Mouse (Mus musculus) hematopoietic stem cell, adult 5-6 weeks (primary cell): Measurements from ENCODE around the gene Sec24a. TPM values are rescaled to one million over a fixed set of nuclear protein-coding genes. Genes with fewer than 3 reads are reported as not detected.
"Not testable (repeated sequence)": the region's sequence is repeated elsewhere in the genome, so short reads cannot be mapped to it uniquely, and the experiment has no call there.

Source experiments
- ATAC-seq, 2 experiments: fragments of 125-278 bp in 1 of 2; replicated peaks in 1 of 2; 2 replicates each; pipeline ENCODE4 v1.8.0; 2016 to 2017; ENCODE audit warnings: inconsistent platforms in 2 of 2, mild to moderate bottlenecking in 2 of 2, moderate number of reproducible peaks in 2 of 2, low read depth in 1 of 2, moderate TSS enrichment in 1 of 2; ENCODE audit not compliant: low FRiP score in 2 of 2, poor library complexity in 2 of 2, severe bottlenecking in 2 of 2, insufficient read depth in 1 of 2, low TSS enrichment in 1 of 2
- total RNA-seq: library from RNA; stranded (forward); fragments of 172-1452, 232-1000 nt; gene quantifications from 2 replicates; pipeline ENCODE4 v1.2.3, GENCODE M21; 2017

The Sec24a gene
- total RNA-seq, 1 experiment from 2014 or later: 7.1 TPM

DNA sequence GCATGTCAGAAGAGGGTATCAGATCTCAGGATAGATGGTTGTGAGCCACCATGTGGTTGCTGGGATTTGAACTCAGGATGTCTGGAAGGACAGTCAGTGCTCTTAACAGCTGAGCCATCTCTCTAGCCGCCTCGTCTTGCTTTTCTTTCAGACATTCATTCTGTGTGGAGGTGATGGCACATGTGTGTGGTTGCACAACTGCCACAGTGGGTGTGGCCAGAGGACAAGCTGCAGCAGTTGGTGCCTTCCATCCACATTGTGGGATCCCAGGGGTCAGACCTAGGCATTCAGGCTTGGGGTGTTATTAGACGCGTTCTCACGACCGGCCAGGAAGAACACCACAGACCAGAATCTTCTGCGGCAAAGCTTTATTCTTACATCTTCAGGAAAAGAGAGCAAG, 98.7 kb downstream of the Sec24a start:
- ATAC-seq: not testable (repeated sequence)

GRCm38 (mm10) chr11:51662632-51663031, 100.8 kb downstream of the Sec24a start:
- ATAC-seq: no peak

GRCm38 (mm10) chr11:51661867-51662365, 101.5 kb downstream of the Sec24a start:
- no peak for ATAC-seq

GRCm38 (mm10) chr11:51658705-51659104, 104.7 kb downstream of the Sec24a start:
- ATAC-seq: peak; percentile 55 to 76; a peak in 3 of 4 replicates

DNA sequence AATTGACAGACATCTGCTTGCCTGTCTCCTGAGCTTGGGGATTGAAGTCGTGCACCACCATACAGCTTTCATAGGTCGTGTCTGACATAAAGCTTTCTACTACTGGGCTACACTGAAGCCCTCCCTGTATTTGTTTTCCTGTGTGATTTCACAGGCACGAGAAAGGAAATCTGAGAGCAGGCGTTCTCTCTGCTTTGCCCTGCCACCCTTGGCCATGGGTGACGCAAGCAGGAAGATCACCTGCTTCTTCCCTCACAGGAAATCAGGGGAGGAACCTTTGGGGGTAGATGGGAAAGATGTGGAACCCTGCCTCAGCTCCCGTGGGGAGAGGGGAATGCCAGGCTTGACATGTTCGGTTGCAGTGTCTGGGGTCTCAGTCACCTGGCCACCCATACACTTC, 105.1 kb downstream of the Sec24a start:
- ATAC-seq: no peak

DNA sequence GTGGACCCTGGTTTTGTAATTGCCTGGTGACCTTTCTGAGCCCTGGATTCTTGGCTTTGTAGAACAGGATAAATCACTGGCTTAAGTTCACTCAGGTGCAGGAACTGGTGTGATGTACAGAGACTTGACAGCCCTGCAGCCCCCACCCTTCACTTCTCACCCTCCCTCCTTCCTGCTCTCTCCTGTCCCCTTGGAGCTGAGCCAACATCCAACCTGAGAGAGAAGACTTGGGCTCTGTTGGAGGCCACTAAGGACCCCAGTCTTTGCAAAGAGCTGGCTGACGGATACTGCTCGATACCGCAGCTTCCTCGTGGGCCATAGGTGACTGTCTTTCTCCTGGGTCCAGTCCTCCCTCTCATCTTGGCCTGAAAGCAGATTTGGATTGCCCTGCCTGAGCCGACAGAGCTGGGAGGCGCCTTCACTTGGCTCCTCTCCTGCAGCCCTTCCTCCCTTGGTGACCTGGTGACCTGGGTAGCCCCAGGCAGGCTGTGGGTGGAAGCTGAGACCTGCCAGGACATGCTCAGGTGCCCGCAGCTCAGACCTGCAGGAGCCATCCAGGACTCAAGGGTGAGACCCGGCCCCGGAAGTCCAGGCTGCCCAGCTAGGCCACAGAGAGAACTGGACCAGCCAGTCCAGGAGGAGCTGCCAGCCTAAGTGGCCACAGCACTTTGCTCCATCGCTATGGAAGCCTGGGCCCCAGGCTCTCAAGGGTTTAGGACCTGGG, 106.5 kb downstream of the Sec24a start:
- no peak for ATAC-seq

DNA sequence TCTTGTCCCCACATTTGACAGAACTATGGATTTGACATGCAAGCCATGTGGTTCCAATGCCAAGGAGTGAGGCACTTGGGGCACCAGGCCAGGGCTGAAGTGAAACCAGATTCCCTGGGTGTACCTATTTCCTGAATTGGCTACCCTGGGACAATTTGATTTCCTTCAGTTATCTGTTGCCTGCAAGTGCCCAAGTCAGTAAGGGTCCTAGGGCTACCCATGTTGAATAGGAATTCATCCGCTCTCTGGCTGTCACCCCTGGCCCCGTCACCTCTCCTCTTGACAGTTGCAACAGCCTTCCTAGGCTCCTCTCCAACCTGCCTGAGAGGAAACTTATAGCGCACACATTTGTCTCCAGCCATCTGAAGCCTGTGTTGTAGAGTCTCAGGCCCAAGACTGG, 108.5 kb downstream of the Sec24a start:
- no peak for ATAC-seq

DNA sequence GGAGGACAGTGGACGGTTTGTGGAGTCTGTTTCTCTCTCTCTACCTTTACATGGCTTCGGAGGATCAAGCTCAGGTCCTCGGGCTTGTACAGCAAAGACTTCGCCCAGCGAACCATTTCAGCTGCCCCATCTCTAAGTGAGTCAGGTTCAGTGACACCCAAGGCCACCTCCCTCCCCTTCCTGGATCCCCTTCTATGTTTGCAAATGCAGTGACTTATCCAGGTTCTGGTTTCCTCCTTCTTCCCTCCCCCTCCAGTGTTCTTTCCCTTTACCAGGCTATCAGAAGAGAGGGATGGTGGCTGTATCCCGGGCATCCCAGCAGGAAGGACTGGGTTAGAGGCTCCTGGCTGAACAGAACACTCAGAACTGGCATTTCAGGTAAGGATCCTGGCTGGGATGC, 109.7 kb downstream of the Sec24a start:
- ATAC-seq: no peak

DNA sequence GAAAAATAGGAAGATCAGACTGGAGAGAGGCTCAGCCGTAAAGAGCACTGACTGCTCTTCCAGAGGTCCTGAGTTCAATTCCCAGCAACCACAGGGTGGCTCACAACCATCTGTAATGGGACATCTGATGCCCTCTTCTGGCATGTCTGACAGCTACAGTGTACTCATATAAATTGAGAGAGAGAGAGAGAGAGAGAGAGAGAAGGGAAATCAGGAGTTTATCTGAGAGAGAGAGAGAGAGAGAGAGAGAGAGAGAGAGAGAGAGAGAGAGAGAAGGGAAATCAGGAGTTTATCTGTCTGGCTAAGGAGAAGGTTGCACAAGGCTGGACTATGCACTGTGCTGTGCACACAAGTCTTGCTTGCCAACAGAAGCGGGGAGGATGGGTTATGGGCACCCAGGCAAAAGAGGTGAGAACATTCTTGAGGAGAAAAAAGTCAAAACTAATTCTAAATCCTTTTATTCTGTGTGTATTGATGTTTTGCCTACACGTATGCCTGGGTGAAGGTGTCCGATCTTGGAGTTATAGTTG, 110.5 kb downstream of the Sec24a start:
- ATAC-seq: no peak

DNA sequence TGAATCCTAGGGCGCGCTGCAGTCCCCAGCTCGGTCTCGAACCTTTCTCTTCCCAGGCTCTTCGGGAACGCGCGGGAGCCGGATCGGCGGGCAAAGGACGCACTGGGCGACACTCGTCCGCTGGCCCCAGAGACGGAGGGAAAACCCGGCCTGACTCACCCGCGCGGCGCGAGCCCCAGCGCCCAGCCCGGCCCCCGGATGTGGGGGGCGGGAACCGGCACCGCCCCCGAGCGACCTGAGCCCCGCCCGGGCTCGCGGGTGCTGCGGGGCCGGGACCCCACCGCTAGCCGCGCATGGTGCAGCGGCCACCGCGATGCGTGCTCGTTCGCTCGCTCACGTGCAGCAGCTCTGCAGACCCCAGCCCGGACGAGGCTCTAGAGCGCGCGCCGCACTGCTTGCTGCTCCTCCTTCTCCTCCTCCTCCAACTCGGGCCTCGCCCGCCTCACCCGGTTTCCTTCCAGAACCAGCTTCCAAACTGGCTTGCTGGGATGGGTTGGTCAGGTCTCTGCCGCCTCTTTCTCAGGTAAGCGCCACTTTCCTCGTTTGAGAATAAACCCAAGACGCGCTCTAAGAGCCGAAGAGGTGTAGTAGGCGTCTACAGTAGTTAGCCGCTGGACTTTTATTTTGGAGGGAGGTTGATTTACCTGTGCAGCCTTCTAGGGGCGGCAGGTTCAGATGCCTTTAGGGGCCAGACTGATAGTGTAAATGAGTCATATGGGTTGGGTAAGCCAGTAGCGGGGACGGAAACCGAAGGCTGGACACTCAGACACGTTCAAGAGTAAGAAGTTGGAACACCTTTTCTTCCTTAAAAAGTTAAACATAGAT, 112.5 kb downstream of the Sec24a start, which contains the start of the genes N4bp3 and D930048N14Rik:
Gene N4bp3, minus strand, starts transcription at position 152 of the 825 bp plus-strand sequence.
Gene D930048N14Rik, plus strand, starts transcription at position 264 of the 825 bp plus-strand sequence.
- ATAC-seq: peak in 1 of 2 experiments; percentile 34; a peak in 2 of 4 replicates

GRCm38 (mm10) chr11:51650261-51650660, 113.2 kb downstream of the Sec24a start:
- ATAC-seq: peak in 1 of 2 experiments; percentile 9; a peak in 2 of 4 replicates

GRCm38 (mm10) chr11:51649889-51650199, 113.6 kb downstream of the Sec24a start:
- ATAC-seq: no peak

GRCm38 (mm10) chr11:51649111-51649888, 114.1 kb downstream of the Sec24a start:
- ATAC-seq: no peak

GRCm38 (mm10) chr11:51648566-51648965, 114.9 kb downstream of the Sec24a start:
- ATAC-seq: no peak

- ATAC-seq: no peak; a peak in 1 of 4 replicates
Observed at GRCm38 (mm10) chr11:51646751-51647667, 116.4 kb downstream of the Sec24a start.

GRCm38 (mm10) chr11:51646245-51646644, 117.2 kb downstream of the Sec24a start:
- ATAC-seq: no peak
